Mouse (Mus musculus) cortical plate, adult 2 months (tissue): Measurements from ENCODE around the gene Ap5m1.

Experiments
- CTCF ChIP-seq: fragments of 200-500 bp; IDR thresholded peaks from 2 replicates; pipeline ENCODE4 v1.5.1; 2011; ENCODE audit warnings: mild to moderate bottlenecking, control low read depth, low read length; ENCODE audit not compliant: insufficient read depth; ENCODE audit errors: extremely low read depth
- POLR2A ChIP-seq: fragments of 200-500 bp; IDR thresholded peaks from 2 replicates; pipeline ENCODE4 v1.6.1; 2011; ENCODE audit warnings: mild to moderate bottlenecking, low read length, control low read depth; ENCODE audit not compliant: insufficient read depth; ENCODE audit errors: extremely low read depth

DNA sequence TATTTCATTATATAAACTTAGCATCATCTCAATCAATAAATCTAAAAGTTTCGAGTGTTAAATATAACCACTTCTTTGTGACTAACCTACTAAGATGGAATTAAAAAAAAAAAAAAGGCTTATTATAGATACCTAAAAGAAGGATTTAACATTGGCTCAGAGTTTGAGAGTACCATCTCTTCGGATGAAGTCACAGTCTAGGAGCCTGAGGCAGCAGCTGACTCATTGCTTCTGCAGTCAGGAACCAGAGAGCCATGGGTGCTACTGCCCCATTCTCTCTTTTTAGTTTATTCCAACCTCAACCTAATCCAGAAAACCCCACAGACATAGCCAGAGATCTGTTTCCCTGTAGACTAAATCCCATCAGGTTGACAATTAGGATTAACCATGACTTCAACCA is 6.9 kb downstream of the Ap5m1 start:
- TF ChIP-seq CTCF (no peak), POLR2A (no peak)
